Mouse (Mus musculus) lung, embryonic 15.5 days (tissue): ENCODE results near the gene Flywch1. TPM values are rescaled to one million over a fixed set of nuclear protein-coding genes. Genes with fewer than 3 reads are reported as not detected.
"Not testable (repeated sequence)": the region's sequence is repeated elsewhere in the genome, so short reads cannot be mapped to it uniquely, and the experiment has no call there.

ENCODE experiments used
- ATAC-seq: fragments of 200-750 bp; cut with Nextera tagmentation; 2 replicates; pipeline ENCODE4 v1.8.0; 2017; ENCODE audit warnings: moderate number of reproducible peaks, borderline replicate concordance; ENCODE audit not compliant: low FRiP score, low TSS enrichment; ENCODE audit errors: extremely low read depth
- H3K27ac ChIP-seq: fragments of 300-500 bp; sonication (generic); 2 replicates; pipeline ENCODE4 v1.5.1; 2015; ENCODE audit warnings: moderate library complexity, mild to moderate bottlenecking, inconsistent platforms
- H3K27me3 ChIP-seq: fragments of 300-500 bp; sonication (generic); 2 replicates; pipeline ENCODE4 v1.6.1; 2015; ENCODE audit warnings: inconsistent platforms
- H3K36me3 ChIP-seq: fragments of 300-500 bp; sonication (generic); 2 replicates; pipeline ENCODE4 v1.6.1; 2015; ENCODE audit warnings: inconsistent platforms
- H3K4me1 ChIP-seq: fragments of 300-500 bp; sonication (generic); 2 replicates; pipeline ENCODE4 v1.6.1; 2015; ENCODE audit warnings: inconsistent platforms
- H3K4me2 ChIP-seq: fragments of 300-500 bp; sonication (generic); 2 replicates; pipeline ENCODE4 v1.6.1; 2015; ENCODE audit warnings: inconsistent platforms, mild to moderate bottlenecking, moderate library complexity
- H3K4me3 ChIP-seq: fragments of 300-500 bp; sonication (generic); 2 replicates; pipeline ENCODE4 v1.5.1; 2015; ENCODE audit warnings: mild to moderate bottlenecking, inconsistent platforms
- H3K9ac ChIP-seq: fragments of 300-500 bp; sonication (generic); 2 replicates; pipeline ENCODE4 v1.6.1; 2015; ENCODE audit warnings: inconsistent platforms
- H3K9me3 ChIP-seq: fragments of 300-500 bp; sonication (generic); 2 replicates; pipeline ENCODE4 v1.6.1; 2016; ENCODE audit warnings: inconsistent platforms
- WGBS: fragments of 180-500 bp; shearing (Covaris S2); methylation state at CpG from one replicate; pipeline ENCODE4 v1.1.7; 2015; 5-methylcytosine and 5-hydroxymethylcytosine counted together
- polyA plus RNA-seq: library from polyadenylated mRNA; unstranded; fragments of >200 nt; fragmentation: Nextera tagmentation; extraction: Ambion mirVana; gene quantifications from 2 replicates; pipeline ENCODE4 v1.2.1, GENCODE M21; 2015

Gene Flywch1
- polyA plus RNA-seq, 1 experiment from 2014 or later: 70.5 TPM

GRCm38 (mm10) chr17:23774090-23774489 is 2.7 kb upstream of the Flywch1 start:
- ATAC-seq: no peak
- Histone ChIP-seq H3K27ac (no peak overlapping the region), H3K27me3 (no peaks in the 10 kb centered on the region), H3K36me3 (no peaks in the 10 kb centered on the region), H3K4me3 (no peak overlapping the region), H3K9ac (no peak overlapping the region), H3K4me2 (no peak overlapping the region), H3K4me1 (peaks cover 8% of the 10 kb centered on the region; the same call in 1 of the 2 replicates), H3K9me3 (no peaks in the 10 kb centered on the region)
- WGBS: 4% methylated on average over 12 of the region's 12 CpGs

DNA sequence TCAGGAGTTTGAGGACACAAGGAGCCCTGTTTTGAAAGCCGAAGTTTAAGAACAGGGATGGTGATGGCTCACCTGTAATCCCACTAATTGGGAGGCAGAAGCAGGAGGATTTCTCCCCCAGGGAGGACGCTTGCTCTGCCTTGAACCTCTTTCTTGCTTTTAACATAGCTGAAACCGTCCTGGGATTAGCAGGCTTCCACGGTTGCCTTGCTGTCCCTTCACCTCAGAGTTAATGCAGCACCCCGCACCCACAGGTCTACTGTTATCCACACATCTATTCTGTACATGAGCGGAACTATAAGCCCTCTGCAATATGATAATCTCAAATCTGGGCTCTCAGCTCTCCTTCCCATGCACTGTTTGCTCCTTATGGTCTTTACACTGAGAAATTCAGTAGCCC is 2.3 kb upstream of the Flywch1 start:
- no peak for ATAC-seq
- H3K4me2 ChIP-seq: no peak overlapping the region
- H3K27ac ChIP-seq: no peak overlapping the region
- H3K4me1 ChIP-seq: peaks cover 8% of the 10 kb centered on the region; the same call in 1 of the 2 replicates
- no peak overlapping the region for H3K9ac ChIP-seq
- no peaks in the 10 kb centered on the region for H3K36me3 ChIP-seq
- H3K4me3 ChIP-seq: no peak overlapping the region
- 68% methylated on average over 6 of the region's 6 CpGs for WGBS
- H3K9me3 ChIP-seq: no peaks in the 10 kb centered on the region
- no peaks in the 10 kb centered on the region for H3K27me3 ChIP-seq

DNA sequence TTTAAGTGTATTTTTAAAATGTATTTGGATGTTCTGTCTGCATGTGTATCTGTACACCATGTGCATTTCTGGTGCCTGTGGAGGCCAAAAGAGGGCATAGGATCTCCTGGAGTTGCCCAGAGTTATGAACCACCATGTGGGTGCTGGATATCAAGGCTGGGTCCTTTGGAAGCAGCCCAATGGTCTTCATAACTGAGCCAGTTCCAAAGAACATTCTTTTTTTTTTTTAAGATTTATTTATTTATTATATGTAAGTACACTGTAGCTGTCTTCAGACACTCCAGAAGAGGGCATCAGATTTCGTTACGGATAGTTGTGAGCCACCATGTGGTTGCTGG is 786 bp upstream of the Flywch1 start:
- H3K4me3 ChIP-seq, H3K4me2 ChIP-seq, H3K36me3 ChIP-seq, H3K27me3 ChIP-seq, H3K27ac ChIP-seq, ATAC-seq, H3K9ac ChIP-seq, H3K4me1 ChIP-seq, H3K9me3 ChIP-seq: not testable (repeated sequence)
- 70% methylated on average over 2 of the region's 2 CpGs for WGBS

DNA sequence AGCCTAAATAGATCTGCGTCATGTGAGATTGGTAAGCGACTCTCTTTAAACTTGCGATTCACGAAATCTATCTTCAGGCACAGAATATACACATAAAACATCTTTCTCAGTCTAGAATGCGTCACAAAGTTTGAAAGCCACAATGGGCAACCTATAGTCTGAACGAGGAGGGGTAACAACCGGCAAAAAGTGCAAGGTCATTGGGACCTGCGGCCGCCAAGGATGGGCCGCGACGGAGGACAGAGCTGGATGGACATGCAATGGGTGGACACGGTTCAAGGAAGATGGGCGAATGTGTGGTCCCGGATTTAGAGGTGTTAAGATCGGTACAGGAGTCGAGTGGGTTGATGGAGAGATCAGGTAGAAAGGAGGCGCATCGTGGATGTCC is 512 bp downstream of the Flywch1 start:
- Histone ChIP-seq H3K4me3 (peak overlapping the region; percentile 78), H3K27ac (peak overlapping the region; percentile 79), H3K36me3 (no peaks in the 10 kb centered on the region), H3K4me2 (peak overlapping the region; percentile 66), H3K4me1 (peaks cover 8% of the 10 kb centered on the region; the same call in 1 of the 2 replicates), H3K9ac (peak overlapping the region; percentile 90), H3K9me3 (no peaks in the 10 kb centered on the region), H3K27me3 (no peaks in the 10 kb centered on the region)
- peak; percentile 21; the same call in 1 of the 2 replicates for ATAC-seq
- under 1% methylated on average over 19 of the region's 19 CpGs for WGBS

DNA sequence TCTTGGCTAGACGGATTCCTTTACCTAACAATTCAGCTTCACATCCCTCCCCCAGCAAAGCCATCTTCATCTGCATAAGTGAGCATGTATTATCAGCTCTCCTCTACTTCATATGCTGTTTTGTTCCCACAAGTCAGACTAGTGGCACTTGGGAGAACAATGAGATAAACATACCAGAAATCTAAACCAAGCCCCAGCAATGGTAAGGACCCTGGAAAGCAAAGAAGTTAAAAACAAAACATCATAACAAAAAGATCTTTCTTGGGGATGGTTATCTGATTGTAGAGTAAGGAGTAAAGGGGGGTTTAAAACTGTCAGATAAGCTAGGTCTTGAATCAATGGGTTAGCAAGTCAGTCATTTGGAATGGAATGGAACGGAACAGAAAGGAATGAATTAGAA is 909 bp downstream of the Flywch1 start:
- no peaks in the 10 kb centered on the region for H3K27me3 ChIP-seq
- peak overlapping the region; percentile 90; the same call in 1 of the 2 replicates for H3K9ac ChIP-seq
- H3K4me1 ChIP-seq: peaks cover 8% of the 10 kb centered on the region; the same call in 1 of the 2 replicates
- peak overlapping the region; percentile 78 for H3K4me3 ChIP-seq
- H3K9me3 ChIP-seq: no peaks in the 10 kb centered on the region
- no peaks in the 10 kb centered on the region for H3K36me3 ChIP-seq
- H3K27ac ChIP-seq: no peak overlapping the region
- ATAC-seq: no peak
- H3K4me2 ChIP-seq: peak overlapping the region; percentile 66
- WGBS: 21% methylated on average over 2 of the region's 2 CpGs

DNA sequence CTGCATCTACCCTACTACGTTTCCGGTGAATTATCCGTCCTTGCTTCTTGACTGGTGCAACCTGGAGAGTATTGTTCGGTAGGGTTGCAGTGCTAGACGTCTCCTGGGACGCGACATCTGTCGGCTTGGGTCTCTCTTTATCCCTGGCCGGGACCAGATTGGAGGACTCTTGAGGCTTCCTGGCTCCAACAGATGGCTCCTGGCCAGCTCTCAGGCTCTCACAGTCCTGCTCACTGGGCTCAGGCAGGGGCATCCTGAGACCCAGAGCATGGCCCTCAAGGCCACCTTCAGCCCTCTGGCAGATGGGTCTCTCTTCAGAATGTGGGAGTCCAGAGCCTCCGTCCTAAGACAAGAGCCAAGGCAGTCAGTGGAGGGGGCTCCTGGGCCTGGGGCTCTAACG is 8.4 kb downstream of the Flywch1 start:
- Histone ChIP-seq H3K9ac (no peak overlapping the region), H3K4me2 (no peak overlapping the region), H3K27ac (no peak overlapping the region), H3K4me1 (no peaks in the 10 kb centered on the region), H3K27me3 (no peaks in the 10 kb centered on the region), H3K4me3 (no peak overlapping the region), H3K36me3 (peaks cover 38% of the 10 kb centered on the region), H3K9me3 (no peaks in the 10 kb centered on the region)
- ATAC-seq: no peak
- WGBS: 90% methylated on average over 11 of the region's 11 CpGs

DNA sequence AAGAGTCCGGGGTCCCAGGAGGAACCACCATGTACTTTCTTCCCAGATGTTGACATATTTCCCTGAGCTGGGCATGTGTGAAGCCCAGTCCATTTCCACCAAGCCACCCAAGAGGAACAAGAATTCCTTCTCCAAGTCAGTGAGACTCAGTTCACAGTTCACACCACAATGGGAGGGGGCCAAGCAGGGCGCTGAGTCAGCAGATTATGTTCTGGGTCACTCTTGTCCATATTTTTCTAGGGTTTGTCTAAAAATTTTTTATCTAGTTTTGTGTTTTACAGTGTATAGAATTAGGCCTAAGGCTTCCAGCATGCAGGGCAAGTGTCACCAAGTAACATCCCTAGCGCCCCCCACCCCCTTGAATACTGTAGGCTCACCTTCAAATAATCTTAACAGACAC is 10.2 kb downstream of the Flywch1 start:
- no peak for ATAC-seq
- H3K4me1 ChIP-seq: no peaks in the 10 kb centered on the region
- 93% methylated on average over 3 of the region's 3 CpGs for WGBS
- no peak overlapping the region for H3K4me3 ChIP-seq
- peaks cover 55% of the 10 kb centered on the region for H3K36me3 ChIP-seq
- H3K9me3 ChIP-seq: no peaks in the 10 kb centered on the region
- H3K27me3 ChIP-seq: no peaks in the 10 kb centered on the region
- H3K27ac ChIP-seq: no peak overlapping the region
- H3K4me2 ChIP-seq: no peak overlapping the region
- no peak overlapping the region for H3K9ac ChIP-seq

DNA sequence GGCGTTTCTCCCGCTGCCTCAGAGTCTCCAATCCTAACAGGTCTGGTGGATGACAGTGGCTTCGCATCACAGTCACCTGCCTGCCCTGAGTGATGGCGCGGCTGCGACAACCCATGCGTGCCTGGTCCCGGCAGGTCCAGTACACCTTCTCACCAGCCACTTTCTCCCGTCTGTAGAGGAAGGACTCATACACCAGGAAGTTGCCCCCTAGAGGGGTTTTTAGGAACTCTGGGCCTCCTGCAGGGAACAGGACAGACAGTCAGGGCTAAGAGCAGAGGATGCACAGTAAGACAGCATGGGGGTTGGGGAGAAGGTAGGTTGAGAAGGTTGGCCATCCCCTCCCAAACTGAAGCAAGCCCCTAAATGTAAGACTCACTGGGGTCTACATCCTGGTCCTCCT is 11.2 kb downstream of the Flywch1 start:
- no peak overlapping the region for H3K4me3 ChIP-seq
- H3K27me3 ChIP-seq: no peaks in the 10 kb centered on the region
- H3K4me2 ChIP-seq: no peak overlapping the region
- no peaks in the 10 kb centered on the region for H3K4me1 ChIP-seq
- no peak overlapping the region for H3K27ac ChIP-seq
- no peak overlapping the region for H3K9ac ChIP-seq
- no peaks in the 10 kb centered on the region for H3K9me3 ChIP-seq
- peaks cover 65% of the 10 kb centered on the region for H3K36me3 ChIP-seq
- 89% methylated on average over 9 of the region's 9 CpGs for WGBS
- no peak for ATAC-seq

- peaks cover 72% of the 10 kb centered on the region for H3K36me3 ChIP-seq
- no peaks in the 10 kb centered on the region for H3K4me1 ChIP-seq
- no peak overlapping the region for H3K27ac ChIP-seq
- 88% methylated on average over 8 of the region's 8 CpGs for WGBS
- no peaks in the 10 kb centered on the region for H3K27me3 ChIP-seq
- ATAC-seq: no peak
- no peak overlapping the region for H3K4me3 ChIP-seq
- no peak overlapping the region for H3K4me2 ChIP-seq
- no peaks in the 10 kb centered on the region for H3K9me3 ChIP-seq
- no peak overlapping the region for H3K9ac ChIP-seq
These were observed 12.6 kb downstream of the Flywch1 start for GRCm38 (mm10) chr17:23758801-23759200.

- no peaks in the 10 kb centered on the region for H3K27me3 ChIP-seq
- no peaks in the 10 kb centered on the region for H3K9me3 ChIP-seq
- WGBS: 92% methylated on average over 9 of the region's 9 CpGs
- no peak overlapping the region for H3K27ac ChIP-seq
- H3K9ac ChIP-seq: no peak overlapping the region
- ATAC-seq: no peak
- H3K36me3 ChIP-seq: peaks cover 85% of the 10 kb centered on the region
- no peaks in the 10 kb centered on the region for H3K4me1 ChIP-seq
- no peak overlapping the region for H3K4me2 ChIP-seq
- no peak overlapping the region for H3K4me3 ChIP-seq
These were observed 13.8 kb downstream of the Flywch1 start for GRCm38 (mm10) chr17:23757581-23757980.

- 74% methylated on average over 13 of the region's 13 CpGs for WGBS
- Histone ChIP-seq H3K4me1 (no peaks in the 10 kb centered on the region), H3K9ac (no peak overlapping the region), H3K27ac (peak overlapping the region; percentile 16; the same call in 1 of the 2 replicates), H3K4me2 (peak overlapping the region; percentile 29; the same call in 1 of the 2 replicates), H3K36me3 (peaks cover 70% of the 10 kb centered on the region), H3K9me3 (no peaks in the 10 kb centered on the region), H3K4me3 (no peak overlapping the region), H3K27me3 (no peaks in the 10 kb centered on the region)
- 0 out of 2 replicates have a peak, but pooled peaks have one; percentile 27 for ATAC-seq
These were observed 15.7 kb downstream of the Flywch1 start for GRCm38 (mm10) chr17:23755689-23756088.

DNA sequence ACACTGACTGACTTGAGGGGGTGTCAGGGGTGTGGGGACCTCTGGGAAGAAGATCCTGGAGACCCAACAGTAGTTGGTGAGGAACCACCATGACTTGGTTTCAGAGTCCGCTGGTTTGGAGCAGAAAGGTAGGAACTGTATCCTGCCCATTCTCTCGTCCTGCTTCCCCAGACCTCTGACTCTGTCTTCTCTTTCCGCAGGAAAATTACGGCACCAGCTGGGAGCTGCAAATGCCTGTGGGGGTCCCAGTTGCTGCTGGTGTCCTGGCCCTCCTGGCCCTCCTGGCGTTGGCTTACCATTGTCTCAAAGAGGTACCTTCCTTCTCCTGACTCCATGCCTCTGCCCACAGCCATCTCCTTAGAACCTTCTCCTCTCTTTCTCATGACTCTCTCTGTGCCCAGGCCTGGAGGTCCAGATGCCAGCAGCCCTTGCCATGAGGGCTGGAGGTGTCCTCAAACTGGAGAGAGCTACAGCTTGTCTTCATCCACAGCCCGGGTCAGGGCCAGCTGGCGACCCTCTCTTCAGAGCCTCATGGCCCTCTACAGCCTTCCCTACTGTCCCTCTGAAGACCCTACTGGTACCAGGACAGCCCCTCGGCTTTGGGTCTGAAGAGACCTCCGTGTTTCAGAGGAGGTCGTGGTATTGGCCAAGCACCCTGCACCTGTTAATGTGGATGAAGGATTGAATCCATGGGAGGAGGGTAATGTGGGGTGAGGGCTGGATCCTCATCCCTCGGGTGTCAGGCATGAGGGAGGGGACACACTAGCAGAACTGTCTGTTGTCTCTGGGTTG is 21.8 kb downstream of the Flywch1 start:
- Histone ChIP-seq H3K27ac (no peak overlapping the region), H3K9ac (no peak overlapping the region), H3K4me3 (peak overlapping the region; percentile 32; the same call in 1 of the 2 replicates), H3K27me3 (peaks cover 37% of the 10 kb centered on the region), H3K36me3 (peaks cover 22% of the 10 kb centered on the region), H3K9me3 (no peaks in the 10 kb centered on the region), H3K4me1 (peaks cover 21% of the 10 kb centered on the region), H3K4me2 (peak overlapping the region; percentile 43)
- 0 out of 2 replicates have a peak, but pooled peaks have one; percentile 15 for ATAC-seq
- WGBS: 80% methylated on average over 11 of the region's 11 CpGs
